Mouse (Mus musculus): ENCODE results near the gene Rprd2. TPM values are rescaled to one million over a fixed set of nuclear protein-coding genes. Genes with fewer than 3 reads are reported as not detected.

Rprd2 gene
- total and polyA plus RNA-seq, 3 experiments, result 8.4 to 16.2 (median 12.5) TPM

- TF ChIP-seq CTCF (conservative IDR thresholded peaks at IDR 0.05 in 1 of 2, IDR thresholded peaks at IDR 0.05 in 1 of 2; ENCODE audit: low read depth in 2 of 2, low read length in 2 of 2) (peak in 1 of 2 experiments; percentile 16; a peak in 1 of 4 replicates), ZNF384 (IDR thresholded peaks at IDR 0.05; ENCODE audit: low read depth, low read length) (no peak), POLR2A (IDR thresholded peaks at IDR 0.05; ENCODE audit: low read depth, low read length) (no peak), EP300 (IDR thresholded peaks at IDR 0.05; ENCODE audit: low read length) (no peak)
- H3K4me1 ChIP-seq (ENCODE audit: control insufficient read depth in 1 of 2, insufficient read depth in 2 of 2), result peaks cover 3 to 12% of the 10 kb centered on the region in 2 experiments; a peak in 2 of 4 replicates
- H3K36me3 ChIP-seq (replicated peaks in 1 of 2; ENCODE audit: control insufficient read depth in 1 of 2, insufficient read depth in 1 of 2, low read length in 1 of 2), result peaks cover 23 to 55% of the 10 kb centered on the region in 2 experiments
- no peak overlapping the region for H3K27ac ChIP-seq (ENCODE audit: insufficient read depth, low read depth)
- H3K4me2 ChIP-seq (ENCODE audit: insufficient read depth, low read depth, poor library complexity, severe bottlenecking), result no peak overlapping the region
- H3K79me2 ChIP-seq (replicated peaks; ENCODE audit: control insufficient read depth, extremely low read depth, insufficient read depth, poor library complexity, severe bottlenecking), result no peaks in the 10 kb centered on the region
- no peak overlapping the region for H3K9ac ChIP-seq (ENCODE audit: insufficient read depth, low read depth)
- no peaks in the 10 kb centered on the region for H3K9me3 ChIP-seq (replicated peaks; ENCODE audit: low read length)
- H3K4me3 ChIP-seq (replicated peaks in 1 of 3; ENCODE audit: low read depth in 2 of 3, low read length in 2 of 3, poor library complexity in 1 of 3), result no peak overlapping the region
- no peak for DNase-seq (ENCODE audit: extremely low read depth)
- in situ Hi-C loops (cut with MboI; ENCODE audit: low pct_ligation_motif_present, low pct_unique_long_range_greater_than_20kb, low sequenced_read_pairs) (loop anchor here (25.0 kb wide), 1 partner anchor 251 kb away; no protein-coding TSS in a partner anchor), dilution Hi-C loops (cut with MboI; ENCODE audit: extremely low pct_ligation_motif_present, extremely low pct_unique_long_range_greater_than_20kb, low sequenced_read_pairs) (no loop called here)
- H3K27me3 ChIP-seq (replicated peaks), result no peaks in the 10 kb centered on the region
Measured at GRCm38 (mm10) chr3:95762961-95763360, 55.7 kb downstream of the Rprd2 start.

- DNase-seq (ENCODE audit: extremely low read depth), result no peak
- TF ChIP-seq MEF2A (IDR thresholded peaks at IDR 0.05; ENCODE audit: borderline replicate concordance, low read depth, low read length), result no peak
- no peak for TF ChIP-seq JUND (conservative IDR thresholded peaks at IDR 0.05; ENCODE audit: low read depth, low read length)
- TF ChIP-seq MYC (IDR thresholded peaks at IDR 0.05; ENCODE audit: low read depth, low read length), result no peak
- TF ChIP-seq CTCF (conservative IDR thresholded peaks at IDR 0.05 in 1 of 2, IDR thresholded peaks at IDR 0.05 in 1 of 2; ENCODE audit: low read depth in 2 of 2, low read length in 2 of 2), result no peak
- no peak for TF ChIP-seq JUN (IDR thresholded peaks at IDR 0.05; ENCODE audit: insufficient read depth, low read depth, low read length)
- no peak for TF ChIP-seq TCF12 (IDR thresholded peaks at IDR 0.05; ENCODE audit: low read depth, low read length)
- TF ChIP-seq NELFE (IDR thresholded peaks at IDR 0.05; ENCODE audit: low read depth, low read length), result no peak
- TF ChIP-seq EP300 (IDR thresholded peaks at IDR 0.05; ENCODE audit: low read length), result no peak
- no peak for TF ChIP-seq KAT2A (IDR thresholded peaks at IDR 0.05; ENCODE audit: insufficient replicate concordance, low read length)
- Histone ChIP-seq H3K4me1 (ENCODE audit: control insufficient read depth in 1 of 2, insufficient read depth in 2 of 2) (peaks cover 3 to 16% of the 10 kb centered on the region in 2 experiments; a peak in 2 of 4 replicates), H3K9ac (ENCODE audit: insufficient read depth, low read depth) (no peak overlapping the region), H3K4me2 (ENCODE audit: insufficient read depth, low read depth, poor library complexity, severe bottlenecking) (no peak overlapping the region), H3K27me3 (replicated peaks) (no peaks in the 10 kb centered on the region), H3K79me2 (replicated peaks; ENCODE audit: control insufficient read depth, extremely low read depth, insufficient read depth, poor library complexity, severe bottlenecking) (no peaks in the 10 kb centered on the region), H3K36me3 (replicated peaks in 1 of 2; ENCODE audit: control insufficient read depth in 1 of 2, insufficient read depth in 1 of 2, low read length in 1 of 2) (peaks cover 23 to 47% of the 10 kb centered on the region in 2 experiments), H3K27ac (ENCODE audit: insufficient read depth, low read depth) (no peak overlapping the region), H3K9me3 (replicated peaks; ENCODE audit: low read length) (no peaks in the 10 kb centered on the region), H3K4me3 (replicated peaks in 1 of 3; ENCODE audit: low read depth in 2 of 3, low read length in 2 of 3, poor library complexity in 1 of 3) (no peak overlapping the region)
- dilution Hi-C loops (cut with MboI; ENCODE audit: extremely low pct_ligation_motif_present, extremely low pct_unique_long_range_greater_than_20kb, low sequenced_read_pairs) (no loop called here), in situ Hi-C loops (cut with MboI; ENCODE audit: low pct_ligation_motif_present, low pct_unique_long_range_greater_than_20kb, low sequenced_read_pairs) (loop anchor here (25.0 kb wide), 1 partner anchor 249 kb away; no protein-coding TSS in a partner anchor)
Measured at GRCm38 (mm10) chr3:95761771-95762170, 56.9 kb downstream of the Rprd2 start.

GRCm38 (mm10) chr3:95760656-95761055, 58.0 kb downstream of the Rprd2 start:
- TF ChIP-seq USF2 (conservative IDR thresholded peaks at IDR 0.05; ENCODE audit: low read depth, low read length), result no peak
- TF ChIP-seq MXI1 (IDR thresholded peaks at IDR 0.05; ENCODE audit: low read depth, low read length), result no peak
- TF ChIP-seq PAX5 (IDR thresholded peaks at IDR 0.05; ENCODE audit: low read length), result no peak
- no peak for TF ChIP-seq MAFK (IDR thresholded peaks at IDR 0.05; ENCODE audit: insufficient replicate concordance, low read length)
- TF ChIP-seq ELF1 (IDR thresholded peaks at IDR 0.05; ENCODE audit: low read depth, low read length), result no peak
- TF ChIP-seq MAZ (IDR thresholded peaks at IDR 0.05; ENCODE audit: low read depth, low read length), result no peak
- TF ChIP-seq IRF4 (IDR thresholded peaks at IDR 0.05; ENCODE audit: low read depth, low read length), result no peak
- TF ChIP-seq NRF1 (IDR thresholded peaks at IDR 0.05; ENCODE audit: low read depth, low read length), result no peak
- TF ChIP-seq POLR2A (IDR thresholded peaks at IDR 0.05; ENCODE audit: low read depth, low read length), result no peak
- TF ChIP-seq E2F4 (IDR thresholded peaks at IDR 0.05; ENCODE audit: insufficient replicate concordance, low read depth, low read length), result no peak
- TF ChIP-seq MEF2A (IDR thresholded peaks at IDR 0.05; ENCODE audit: borderline replicate concordance, low read depth, low read length), result no peak
- no peak for TF ChIP-seq MAX (IDR thresholded peaks at IDR 0.05; ENCODE audit: low read length)

More at GRCm38 (mm10) chr3:95760656-95761055, 58.0 kb downstream of the Rprd2 start:
- H3K36me3 ChIP-seq (replicated peaks in 1 of 2; ENCODE audit: control insufficient read depth in 1 of 2, insufficient read depth in 1 of 2, low read length in 1 of 2), result peaks cover 18 to 36% of the 10 kb centered on the region in 2 experiments
- no peak overlapping the region for H3K27ac ChIP-seq (ENCODE audit: insufficient read depth, low read depth)
- dilution Hi-C loops (cut with MboI; ENCODE audit: extremely low pct_ligation_motif_present, extremely low pct_unique_long_range_greater_than_20kb, low sequenced_read_pairs), result no loop called here
- H3K9ac ChIP-seq (ENCODE audit: insufficient read depth, low read depth), result no peak overlapping the region
- no peak for DNase-seq (ENCODE audit: extremely low read depth)
- peaks cover 3 to 17% of the 10 kb centered on the region in 2 experiments; a peak in 3 of 4 replicates for H3K4me1 ChIP-seq (ENCODE audit: control insufficient read depth in 1 of 2, insufficient read depth in 2 of 2)
- no peaks in the 10 kb centered on the region for H3K27me3 ChIP-seq (replicated peaks)
- in situ Hi-C loops (cut with MboI; ENCODE audit: low pct_ligation_motif_present, low pct_unique_long_range_greater_than_20kb, low sequenced_read_pairs), result loop anchor here (25.0 kb wide), 1 partner anchor 248 kb away; no protein-coding TSS in a partner anchor
- H3K79me2 ChIP-seq (replicated peaks; ENCODE audit: control insufficient read depth, extremely low read depth, insufficient read depth, poor library complexity, severe bottlenecking), result no peaks in the 10 kb centered on the region
- no peaks in the 10 kb centered on the region for H3K9me3 ChIP-seq (replicated peaks; ENCODE audit: low read length)
- H3K4me3 ChIP-seq (replicated peaks in 1 of 3; ENCODE audit: low read depth in 2 of 3, low read length in 2 of 3, poor library complexity in 1 of 3), result no peak overlapping the region
- no peak overlapping the region for H3K4me2 ChIP-seq (ENCODE audit: insufficient read depth, low read depth, poor library complexity, severe bottlenecking)

All from CH12.LX (cell line).